Mouse (Mus musculus): ENCODE measurements at regions not wholly inside any gene's neighbourhood (a gene's known extent, or its start where the extent isn't known, plus 50 kb on each side); places are given as distances from the start of the nearest gene placed in this dataset.

DNA sequence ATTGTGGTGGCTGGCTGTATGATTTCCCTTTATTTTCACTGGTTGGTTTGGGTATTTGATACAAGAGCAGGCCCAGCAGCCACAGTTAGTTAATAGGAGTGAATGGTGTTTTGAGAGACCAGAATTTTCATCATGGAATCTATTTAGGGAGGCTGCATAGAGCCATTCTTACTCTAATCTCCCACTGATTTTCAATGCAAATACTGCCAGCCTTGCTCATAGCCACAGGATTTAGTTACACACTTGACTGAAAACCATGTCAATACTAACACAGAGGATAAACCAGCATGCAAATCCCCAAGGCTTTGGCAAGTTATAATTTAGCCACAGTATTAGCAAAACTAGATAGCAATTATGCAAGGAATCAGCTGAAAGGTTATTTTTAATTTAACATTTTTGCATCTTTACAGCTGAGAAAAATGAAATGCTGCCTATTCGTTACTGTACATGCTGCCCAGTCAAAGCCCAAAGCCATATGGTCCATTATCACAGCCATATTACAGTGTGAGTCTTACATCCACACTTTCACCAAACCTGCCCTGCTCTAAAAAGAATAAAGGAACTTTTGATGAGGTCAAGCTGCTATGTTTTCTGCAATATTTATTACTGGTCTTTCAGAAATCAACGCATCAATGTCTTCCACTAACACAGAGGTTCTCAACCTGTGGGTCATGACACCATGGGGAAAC is 1000.5 kb upstream of the Flrt2 start:
- no peak for TF ChIP-seq POLR2A (IDR thresholded peaks at IDR 0.05; ENCODE audit: insufficient read length, low read depth)
- TF ChIP-seq E2F4 (IDR thresholded peaks at IDR 0.05; ENCODE audit: insufficient read depth): no peak
- TF ChIP-seq USF1 (IDR thresholded peaks at IDR 0.05; ENCODE audit: low read depth): no peak
- no peak for TF ChIP-seq MAX (IDR thresholded peaks at IDR 0.05; ENCODE audit: low read depth)
- no peak for TF ChIP-seq MYOG (IDR thresholded peaks at IDR 0.05; ENCODE audit: control insufficient read depth in 1 of 3, insufficient read depth in 1 of 3, insufficient read length in 2 of 3, low read depth in 2 of 3)

Measured in myocyte (in vitro differentiated cells).